Mouse (Mus musculus) lung, embryonic 14.5 days (tissue): ENCODE measurements around the gene Slc4a4. TPM values are rescaled to one million over a fixed set of nuclear protein-coding genes. Genes with fewer than 3 reads are reported as not detected.
A peak's percentile ranks its signal among the peaks of the same experiment; 100 is the strongest.
"Not testable (repeated sequence)": the region's sequence is repeated elsewhere in the genome, so short reads cannot be mapped to it uniquely, and the experiment has no call there.

Experiments used
- ATAC-seq: fragments of 200-750 bp; cut with Nextera tagmentation; 2 replicates; pipeline ENCODE4 v1.8.0; 2017; ENCODE audit warnings: mild to moderate bottlenecking, moderate TSS enrichment, moderate library complexity; ENCODE audit not compliant: insufficient read depth
- DNase-seq: peaks from one replicate; pipeline ENCODE4 v3.0.0-alpha.2; 2015
- H3K27ac ChIP-seq: fragments of 300-500 bp; sonication (generic); 2 replicates; pipeline ENCODE4 v1.5.1; 2014; ENCODE audit warnings: low read depth, mild to moderate bottlenecking, moderate library complexity
- H3K27me3 ChIP-seq: fragments of 300-500 bp; sonication (generic); 2 replicates; pipeline ENCODE4 v1.6.1; 2014; ENCODE audit warnings: low read length, control low read depth; ENCODE audit not compliant: insufficient read depth
- H3K36me3 ChIP-seq: fragments of 300-500 bp; sonication (generic); 2 replicates; pipeline ENCODE4 v1.6.1; 2014; ENCODE audit warnings: control low read depth; ENCODE audit not compliant: insufficient read depth
- H3K4me1 ChIP-seq: fragments of 300-500 bp; sonication (generic); 2 replicates; pipeline ENCODE4 v1.6.1; 2014; ENCODE audit warnings: antibody characterized with exemption, control low read depth; ENCODE audit not compliant: insufficient read depth
- H3K4me2 ChIP-seq: fragments of 300-500 bp; sonication (generic); 2 replicates; pipeline ENCODE4 v1.6.1; 2014; ENCODE audit warnings: mild to moderate bottlenecking
- H3K4me3 ChIP-seq: fragments of 300-500 bp; sonication (generic); 2 replicates; pipeline ENCODE4 v1.5.1; 2014; ENCODE audit warnings: low read depth, low read length
- H3K9ac ChIP-seq: fragments of 300-500 bp; sonication (generic); 2 replicates; pipeline ENCODE4 v1.6.1; 2014
- H3K9me3 ChIP-seq: fragments of 300-500 bp; sonication (generic); 2 replicates; pipeline ENCODE4 v1.6.1; 2016; ENCODE audit warnings: low read depth, low read length, control low read depth
- CTCF ChIP-seq: IDR thresholded peaks from 2 replicates; pipeline ENCODE4 v1.5.1; 2016; ENCODE audit warnings: antibody characterized with exemption, low read depth
- WGBS: fragments of 180-500 bp; shearing (Covaris S2); extraction: QIAGEN DNeasy Blood & Tissue Kit; methylation state at CpG from one replicate; pipeline ENCODE4 v1.1.7; 2014; 5-methylcytosine and 5-hydroxymethylcytosine counted together
- polyA plus RNA-seq: library from polyadenylated mRNA; unstranded; fragments of >200 nt; fragmentation: Nextera tagmentation; extraction: Ambion mirVana; gene quantifications from 2 replicates; pipeline ENCODE4 v1.2.1, GENCODE M21; 2014

The Slc4a4 gene
- polyA plus RNA-seq, 1 experiment from 2014 or later = 5.2 TPM

GRCm38 (mm10) chr5:88983170-88983569 lies 96.6 kb downstream of the Slc4a4 start:
- DNase-seq = no peak
- Histone ChIP-seq H3K9me3 (no peaks in the 10 kb centered on the region), H3K4me2 (no peak overlapping the region), H3K9ac (no peak overlapping the region), H3K36me3 (no peaks in the 10 kb centered on the region), H3K4me1 (no peaks in the 10 kb centered on the region), H3K27ac (no peak overlapping the region), H3K4me3 (no peak overlapping the region), H3K27me3 (no peaks in the 10 kb centered on the region)
- TF ChIP-seq CTCF = no peak
- ATAC-seq = no peak
- WGBS = 97% methylated on average over 2 of the region's 2 CpGs

GRCm38 (mm10) chr5:88983652-88984051 lies 97.0 kb downstream of the Slc4a4 start:
- WGBS = 86% methylated on average over 7 of the region's 7 CpGs
- Histone ChIP-seq H3K36me3 (no peaks in the 10 kb centered on the region), H3K27me3 (no peaks in the 10 kb centered on the region), H3K9me3 (no peaks in the 10 kb centered on the region), H3K4me1 (no peaks in the 10 kb centered on the region), H3K4me3 (no peak overlapping the region), H3K4me2 (no peak overlapping the region), H3K9ac (no peak overlapping the region), H3K27ac (no peak overlapping the region)
- no peak for TF ChIP-seq CTCF
- DNase-seq (no peak), ATAC-seq (no peak)

- Histone ChIP-seq H3K9ac (no peak overlapping the region), H3K36me3 (no peaks in the 10 kb centered on the region), H3K4me1 (no peaks in the 10 kb centered on the region), H3K9me3 (no peaks in the 10 kb centered on the region), H3K27ac (no peak overlapping the region), H3K4me2 (no peak overlapping the region), H3K4me3 (no peak overlapping the region), H3K27me3 (no peaks in the 10 kb centered on the region)
- 0 out of 2 replicates have a peak, but pooled peaks have one; percentile 1 for TF ChIP-seq CTCF
- no peak for ATAC-seq
- no peak for DNase-seq
These were observed 102.4 kb downstream of the Slc4a4 start for GRCm38 (mm10) chr5:88989018-88989417.

GRCm38 (mm10) chr5:88990196-88990747 lies 103.7 kb downstream of the Slc4a4 start:
- 70% methylated on average over 9 of the region's 9 CpGs for WGBS
- no peak for TF ChIP-seq CTCF
- no peak overlapping the region for H3K4me3 ChIP-seq
- no peak overlapping the region for H3K27ac ChIP-seq
- H3K9me3 ChIP-seq = no peaks in the 10 kb centered on the region
- no peaks in the 10 kb centered on the region for H3K4me1 ChIP-seq
- no peak for ATAC-seq
- no peak overlapping the region for H3K9ac ChIP-seq
- H3K27me3 ChIP-seq = no peaks in the 10 kb centered on the region
- no peaks in the 10 kb centered on the region for H3K36me3 ChIP-seq
- no peak overlapping the region for H3K4me2 ChIP-seq
- DNase-seq = no peak

- not testable (repeated sequence) for H3K9me3 ChIP-seq, H3K4me3 ChIP-seq, H3K36me3 ChIP-seq, H3K27ac ChIP-seq, H3K9ac ChIP-seq, H3K27me3 ChIP-seq, H3K4me1 ChIP-seq, H3K4me2 ChIP-seq
- peak; percentile 8; the same call in 1 of the 2 replicates for ATAC-seq
- DNase-seq = peak; percentile 35
- 52% methylated on average over 2 of the region's 2 CpGs for WGBS
These were observed 104.7 kb downstream of the Slc4a4 start for GRCm38 (mm10) chr5:88991309-88991708.

GRCm38 (mm10) chr5:88994533-88994932 lies 107.9 kb downstream of the Slc4a4 start:
- Histone ChIP-seq H3K36me3 (no peaks in the 10 kb centered on the region), H3K27me3 (no peaks in the 10 kb centered on the region), H3K4me3 (no peak overlapping the region), H3K9me3 (no peaks in the 10 kb centered on the region), H3K27ac (no peak overlapping the region), H3K9ac (no peak overlapping the region), H3K4me1 (no peaks in the 10 kb centered on the region), H3K4me2 (no peak overlapping the region)
- ATAC-seq (no peak), DNase-seq (no peak)
- WGBS = 93% methylated on average over 5 of the region's 5 CpGs
- no peak for TF ChIP-seq CTCF

- WGBS = 95% methylated on average over 8 of the region's 8 CpGs
- Histone ChIP-seq H3K27me3 (no peaks in the 10 kb centered on the region), H3K4me1 (no peaks in the 10 kb centered on the region), H3K36me3 (no peaks in the 10 kb centered on the region), H3K4me2 (no peak overlapping the region), H3K9ac (no peak overlapping the region), H3K9me3 (no peaks in the 10 kb centered on the region; the same call in 1 of the 2 replicates), H3K4me3 (no peak overlapping the region), H3K27ac (no peak overlapping the region)
- ATAC-seq (no peak), DNase-seq (no peak)
- no peak for TF ChIP-seq CTCF
These were observed 109.6 kb downstream of the Slc4a4 start for GRCm38 (mm10) chr5:88996246-88996645.

GRCm38 (mm10) chr5:88997277-88997676 lies 110.7 kb downstream of the Slc4a4 start:
- Histone ChIP-seq H3K27ac (no peak overlapping the region), H3K4me3 (no peak overlapping the region), H3K9me3 (no peaks in the 10 kb centered on the region; the same call in 1 of the 2 replicates), H3K4me1 (no peaks in the 10 kb centered on the region), H3K4me2 (no peak overlapping the region), H3K36me3 (no peaks in the 10 kb centered on the region), H3K27me3 (no peaks in the 10 kb centered on the region), H3K9ac (no peak overlapping the region)
- ATAC-seq = no peak
- 83% methylated on average over 6 of the region's 6 CpGs for WGBS
- no peak for DNase-seq
- TF ChIP-seq CTCF = no peak
